Mouse (Mus musculus) liver, embryonic 16.5 days (tissue): ENCODE measurements around the gene Itga9. TPM values are rescaled to one million over a fixed set of nuclear protein-coding genes. Genes with fewer than 3 reads are reported as not detected.

Source experiments
- ATAC-seq: fragments of 200-750 bp; cut with Nextera tagmentation; 2 replicates; pipeline ENCODE4 v1.8.0; 2017; ENCODE audit warnings: low read depth, mild to moderate bottlenecking, moderate number of reproducible peaks, moderate library complexity
- H3K27ac ChIP-seq: fragments of 300-500 bp; sonication (generic); 2 replicates; pipeline ENCODE4 v1.5.1; 2014; ENCODE audit warnings: mild to moderate bottlenecking, low read length
- H3K27me3 ChIP-seq: fragments of 300-500 bp; sonication (generic); 2 replicates; pipeline ENCODE4 v1.6.1; 2014; ENCODE audit warnings: low read depth, low read length, mixed read lengths; ENCODE audit not compliant: control insufficient read depth, insufficient read depth
- H3K36me3 ChIP-seq: fragments of 300-500 bp; sonication (generic); 2 replicates; pipeline ENCODE4 v1.6.1; 2014; ENCODE audit warnings: mild to moderate bottlenecking; ENCODE audit not compliant: control insufficient read depth, insufficient read depth
- H3K4me1 ChIP-seq: fragments of 300-500 bp; sonication (generic); 2 replicates; pipeline ENCODE4 v1.6.1; 2014; ENCODE audit warnings: low read depth, low read length, mixed read lengths; ENCODE audit not compliant: control insufficient read depth
- H3K4me2 ChIP-seq: fragments of 300-500 bp; sonication (generic); 2 replicates; pipeline ENCODE4 v1.6.1; 2014; ENCODE audit warnings: low read depth, low read length, mixed read lengths
- H3K4me3 ChIP-seq: fragments of 300-500 bp; sonication (generic); 2 replicates; pipeline ENCODE4 v1.5.1; 2014; ENCODE audit warnings: low read depth, mild to moderate bottlenecking, low read length
- H3K9ac ChIP-seq: fragments of 300-500 bp; sonication (generic); 2 replicates; pipeline ENCODE4 v1.6.1; 2014; ENCODE audit warnings: low read depth, low read length
- H3K9me3 ChIP-seq: fragments of 300-500 bp; sonication (generic); replicated peaks from 2 replicates; pipeline ENCODE4 v1.6.1; 2016; ENCODE audit warnings: low read length; ENCODE audit not compliant: control insufficient read depth
- WGBS: fragments of 180-500 bp; shearing (Covaris S2); extraction: QIAGEN DNeasy Blood & Tissue Kit; methylation state at CpG from one replicate; pipeline ENCODE4 v1.1.7; 2014; ENCODE audit not compliant: insufficient replicate concordance; 5-methylcytosine and 5-hydroxymethylcytosine counted together
- polyA plus RNA-seq: library from polyadenylated mRNA; unstranded; fragments of >200 nt; fragmentation: Nextera tagmentation; extraction: Ambion mirVana; gene quantifications from 2 replicates; pipeline ENCODE4 v1.2.1, GENCODE M21; 2015

The Itga9 gene
- polyA plus RNA-seq, 1 experiment from 2014 or later = 1.4 TPM

DNA sequence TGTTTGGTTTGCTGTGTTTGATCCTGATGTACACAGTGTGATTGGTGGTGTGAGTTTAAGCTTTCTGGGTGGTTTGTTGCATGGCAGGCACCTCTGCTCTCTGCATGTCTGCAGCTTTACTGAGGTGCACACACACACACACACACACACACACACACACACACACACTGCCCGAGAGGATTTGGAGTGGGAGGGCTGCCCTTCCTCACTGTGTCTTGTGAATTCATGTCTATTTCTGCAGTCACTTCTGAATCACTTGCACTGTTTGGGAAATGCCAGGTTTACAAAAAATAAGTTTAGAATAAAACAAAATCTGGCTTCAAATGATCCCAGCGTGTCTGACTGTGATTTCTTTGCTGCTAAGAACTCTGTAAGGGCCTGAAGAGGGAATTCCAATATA, 294.2 kb downstream of the Itga9 start:
- H3K4me2 ChIP-seq = no peak overlapping the region
- WGBS = 52% methylated on average over 2 of the region's 2 CpGs
- no peak for ATAC-seq

DNA sequence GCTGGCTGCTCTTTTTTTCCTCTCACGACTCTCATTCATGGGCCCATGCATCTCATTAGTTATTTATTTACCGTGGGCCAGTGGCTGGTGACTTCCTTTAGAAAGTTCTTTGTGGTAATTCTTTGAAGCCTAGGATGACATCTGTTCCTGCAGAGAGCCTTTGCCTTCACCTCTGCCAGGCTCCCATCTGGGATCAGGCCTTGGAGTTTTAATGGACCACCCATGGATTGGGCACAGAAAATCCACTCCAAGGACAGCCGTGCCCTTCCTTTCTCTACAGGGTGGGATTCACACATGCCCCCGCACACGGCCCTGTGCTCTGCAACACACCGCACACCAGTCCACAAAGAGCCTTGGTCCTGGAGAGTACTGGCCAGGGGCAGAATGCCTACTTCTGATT, 295.4 kb downstream of the Itga9 start:
- WGBS = 60% methylated on average over 6 of the region's 6 CpGs
- H3K9me3 ChIP-seq = no peaks in the 10 kb centered on the region
- no peaks in the 10 kb centered on the region for H3K4me1 ChIP-seq
- H3K36me3 ChIP-seq = no peaks in the 10 kb centered on the region
- no peaks in the 10 kb centered on the region for H3K27me3 ChIP-seq
- no peak overlapping the region for H3K9ac ChIP-seq
- H3K4me2 ChIP-seq = no peak overlapping the region
- H3K4me3 ChIP-seq = no peak overlapping the region
- H3K27ac ChIP-seq = no peak overlapping the region
- ATAC-seq = no peak

More for the DNA sequence above, 294.2 kb downstream of the Itga9 start:
- Histone ChIP-seq H3K4me1 (no peaks in the 10 kb centered on the region), H3K27me3 (no peaks in the 10 kb centered on the region), H3K4me3 (no peak overlapping the region), H3K36me3 (no peaks in the 10 kb centered on the region), H3K9me3 (no peaks in the 10 kb centered on the region), H3K27ac (no peak overlapping the region), H3K9ac (no peak overlapping the region)

GRCm38 (mm10) chr9:118907934-118908620, 301.6 kb downstream of the Itga9 start:
- ATAC-seq = no peak

GRCm38 (mm10) chr9:118913048-118913447, 306.6 kb downstream of the Itga9 start:
- Histone ChIP-seq H3K36me3 (no peaks in the 10 kb centered on the region), H3K27me3 (no peaks in the 10 kb centered on the region), H3K4me3 (no peak overlapping the region), H3K4me1 (no peaks in the 10 kb centered on the region), H3K9ac (no peak overlapping the region), H3K4me2 (no peak overlapping the region), H3K9me3 (no peaks in the 10 kb centered on the region), H3K27ac (no peak overlapping the region)
- ATAC-seq = 0 out of 2 replicates have a peak, but pooled peaks have one; percentile 35
- 43% methylated on average over 9 of the region's 9 CpGs for WGBS

More at GRCm38 (mm10) chr9:118907934-118908620, 301.6 kb downstream of the Itga9 start:
- Histone ChIP-seq H3K4me1 (no peaks in the 10 kb centered on the region), H3K9me3 (no peaks in the 10 kb centered on the region), H3K27me3 (no peaks in the 10 kb centered on the region), H3K4me3 (no peak overlapping the region), H3K4me2 (no peak overlapping the region), H3K9ac (no peak overlapping the region), H3K36me3 (no peaks in the 10 kb centered on the region), H3K27ac (no peak overlapping the region)
- WGBS = 43% methylated on average over 18 of the region's 18 CpGs

DNA sequence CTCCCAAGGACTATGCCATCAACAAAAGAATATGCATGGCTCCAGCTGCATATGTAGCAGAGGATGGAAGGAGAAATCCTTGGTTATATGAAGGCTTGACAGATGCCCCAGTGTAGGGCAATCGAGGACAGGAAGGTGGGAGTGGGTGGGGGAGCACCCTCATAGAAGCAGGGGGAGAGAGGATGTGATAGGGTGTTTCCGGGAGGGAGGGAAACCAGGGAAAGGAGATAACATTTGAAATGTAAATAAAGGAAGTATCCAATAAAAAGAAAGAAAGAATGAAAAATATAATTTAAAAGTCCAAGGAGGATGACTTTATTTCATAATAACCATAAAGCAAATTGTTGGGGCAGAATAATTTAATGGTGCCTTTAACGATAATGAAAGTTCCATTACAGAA, 307.1 kb downstream of the Itga9 start:
- no peak overlapping the region for H3K4me2 ChIP-seq
- H3K36me3 ChIP-seq = no peaks in the 10 kb centered on the region
- H3K4me1 ChIP-seq = no peaks in the 10 kb centered on the region
- H3K27me3 ChIP-seq = no peaks in the 10 kb centered on the region
- H3K4me3 ChIP-seq = no peak overlapping the region
- no peak overlapping the region for H3K27ac ChIP-seq
- no peak for ATAC-seq
- WGBS = 42% methylated on average over 3 of the region's 3 CpGs
- H3K9me3 ChIP-seq = no peaks in the 10 kb centered on the region
- H3K9ac ChIP-seq = no peak overlapping the region

DNA sequence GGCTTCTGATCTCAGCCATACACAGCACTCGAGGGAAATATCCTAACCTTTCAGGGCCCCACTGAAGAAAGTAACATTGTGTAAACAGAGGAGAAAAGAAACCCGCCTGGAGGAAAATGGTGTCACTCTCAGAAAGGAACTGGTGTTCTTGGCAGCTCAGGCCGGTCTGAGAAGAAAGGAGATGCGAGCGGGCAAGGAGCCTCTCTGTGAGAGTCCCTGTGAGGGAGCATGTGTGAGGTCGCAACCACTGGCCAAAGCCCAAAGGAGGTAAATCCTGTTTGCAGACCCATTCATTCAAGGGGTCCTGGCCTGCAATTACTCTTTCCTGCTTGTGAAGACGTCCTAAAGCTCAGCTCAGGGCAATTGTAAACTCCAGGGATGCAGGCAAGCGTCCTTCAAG, 308.1 kb downstream of the Itga9 start:
- H3K9ac ChIP-seq = no peak overlapping the region
- H3K4me2 ChIP-seq = no peak overlapping the region
- H3K27ac ChIP-seq = no peak overlapping the region
- no peaks in the 10 kb centered on the region for H3K36me3 ChIP-seq
- WGBS = 51% methylated on average over 8 of the region's 8 CpGs
- no peaks in the 10 kb centered on the region for H3K4me1 ChIP-seq
- ATAC-seq = no peak
- H3K4me3 ChIP-seq = no peak overlapping the region
- no peaks in the 10 kb centered on the region for H3K9me3 ChIP-seq
- 0 out of 2 replicates have a peak, but pooled peaks cover 2% of the 10 kb centered on the region for H3K27me3 ChIP-seq

GRCm38 (mm10) chr9:118915290-118915689, 308.8 kb downstream of the Itga9 start:
- 0 out of 2 replicates have a peak, but pooled peaks cover 2% of the 10 kb centered on the region for H3K27me3 ChIP-seq
- no peak overlapping the region for H3K27ac ChIP-seq
- H3K4me1 ChIP-seq = no peaks in the 10 kb centered on the region
- no peaks in the 10 kb centered on the region for H3K9me3 ChIP-seq
- no peak for ATAC-seq
- no peaks in the 10 kb centered on the region for H3K36me3 ChIP-seq
- no peak overlapping the region for H3K9ac ChIP-seq
- no peak overlapping the region for H3K4me2 ChIP-seq
- H3K4me3 ChIP-seq = no peak overlapping the region
- 48% methylated on average over 5 of the region's 5 CpGs for WGBS

DNA sequence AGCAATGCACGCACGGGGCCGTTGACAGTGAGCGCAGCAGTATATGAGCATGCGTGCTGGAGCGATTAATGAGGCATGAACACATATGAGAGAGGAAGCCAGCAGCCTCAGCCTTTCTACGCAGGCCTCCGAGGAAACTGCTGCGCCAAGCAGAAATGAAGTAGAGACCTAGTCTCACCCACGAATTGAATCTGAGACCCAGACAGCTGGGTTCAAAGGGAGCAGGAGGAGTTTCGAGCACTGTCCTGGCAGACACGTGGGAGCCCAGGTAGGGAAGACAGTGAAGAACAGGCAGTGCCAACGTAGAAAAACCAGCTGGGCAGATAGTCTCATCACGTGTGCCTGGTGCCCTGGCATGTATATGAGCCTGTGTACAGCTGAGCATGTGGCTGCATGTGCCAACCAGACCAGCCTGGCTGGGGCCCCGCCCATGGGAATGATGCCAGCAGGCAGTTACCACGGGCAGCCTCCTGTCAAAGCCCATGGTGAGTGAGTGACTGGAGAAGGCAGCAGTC, 313.2 kb downstream of the Itga9 start:
- 0 out of 2 replicates have a peak, but pooled peaks cover 2% of the 10 kb centered on the region for H3K27me3 ChIP-seq
- no peak overlapping the region for H3K9ac ChIP-seq
- WGBS = 67% methylated on average over 16 of the region's 16 CpGs
- no peak overlapping the region for H3K27ac ChIP-seq
- H3K4me3 ChIP-seq = no peak overlapping the region
- no peaks in the 10 kb centered on the region for H3K9me3 ChIP-seq
- H3K4me2 ChIP-seq = no peak overlapping the region
- ATAC-seq = no peak
- peaks cover 4% of the 10 kb centered on the region for H3K4me1 ChIP-seq
- H3K36me3 ChIP-seq = no peaks in the 10 kb centered on the region

GRCm38 (mm10) chr9:118920798-118921515, 314.5 kb downstream of the Itga9 start:
- Histone ChIP-seq H3K9ac (no peak overlapping the region), H3K4me3 (no peak overlapping the region), H3K27me3 (0 out of 2 replicates have a peak, but pooled peaks cover 2% of the 10 kb centered on the region), H3K27ac (no peak overlapping the region), H3K9me3 (no peaks in the 10 kb centered on the region), H3K36me3 (no peaks in the 10 kb centered on the region), H3K4me2 (no peak overlapping the region), H3K4me1 (peaks cover 12% of the 10 kb centered on the region)
- 36% methylated on average over 12 of the region's 12 CpGs for WGBS
- no peak for ATAC-seq
